Mouse (Mus musculus) thymus, adult 2 months (tissue): ENCODE measurements around the gene Ints3.

Experiments used
- CTCF ChIP-seq: fragments of 200-500 bp; IDR thresholded peaks from 2 replicates; pipeline ENCODE4 v1.5.1; 2012; ENCODE audit warnings: mild to moderate bottlenecking, control low read depth, low read length, moderate library complexity, borderline replicate concordance; ENCODE audit not compliant: control insufficient read depth, poor library complexity, insufficient read depth; ENCODE audit errors: extremely low read depth
- POLR2A ChIP-seq: fragments of 200-500 bp; IDR thresholded peaks from 2 replicates; pipeline ENCODE4 v1.6.1; 2012; ENCODE audit warnings: mild to moderate bottlenecking, low read length, control low read depth, moderate library complexity; ENCODE audit not compliant: control insufficient read depth, poor library complexity, insufficient read depth; ENCODE audit errors: extremely low read depth

- no peak for TF ChIP-seq CTCF
- no peak for TF ChIP-seq POLR2A
Observed at GRCm38 (mm10) chr3:90445417-90446200, 12.2 kb upstream of the Ints3 start.
